Mouse (Mus musculus) MEL (cell line): ENCODE results near the gene Igsf21. TPM values are rescaled to one million over a fixed set of nuclear protein-coding genes. Genes with fewer than 3 reads are reported as not detected.

Experiments
- DNase-seq: peaks from one replicate; pipeline ENCODE4 v3.0.0; 2011; ENCODE audit warnings: low read depth, low spot score
- H3K27ac ChIP-seq: 2 replicates; pipeline ENCODE4 v1.5.1; 2012; ENCODE audit warnings: low read depth, mild to moderate bottlenecking, control low read depth, low read length, moderate library complexity; ENCODE audit not compliant: control insufficient read depth
- H3K27me3 ChIP-seq, 2 experiments: fragments of 150-350 bp in 1 of 2; sonication (generic) in 1 of 2; 2 replicates each; pipeline ENCODE4 v1.6.1; 2012; ENCODE audit warnings: low read length in 2 of 2, mild to moderate bottlenecking in 2 of 2, improper control_type of control experiment in 1 of 2, moderate library complexity in 1 of 2; ENCODE audit not compliant: insufficient read depth in 2 of 2, control insufficient read depth in 1 of 2
- H3K36me3 ChIP-seq, 2 experiments: 2 replicates each; pipeline ENCODE4 v1.6.1; 2012 to 2014; ENCODE audit warnings: low read length in 2 of 2, improper control_type of control experiment in 1 of 2, inconsistent platforms in 1 of 2, mild to moderate bottlenecking in 1 of 2; ENCODE audit not compliant: insufficient read depth in 2 of 2, control insufficient read depth in 1 of 2
- H3K4me1 ChIP-seq, 2 experiments: fragments of 150-350 bp in 1 of 2; sonication (generic) in 1 of 2; 2 replicates each; pipeline ENCODE4 v1.6.1; 2012; ENCODE audit warnings: low read length in 2 of 2, improper control_type of control experiment in 1 of 2, mild to moderate bottlenecking in 1 of 2; ENCODE audit not compliant: insufficient read depth in 2 of 2, control insufficient read depth in 1 of 2
- H3K4me3 ChIP-seq, 2 experiments: fragments of 150-350 bp in 1 of 2; sonication (generic) in 1 of 2; 2 replicates each; pipeline ENCODE4 v1.5.1; 2012; ENCODE audit warnings: low read depth in 2 of 2, low read length in 2 of 2, mild to moderate bottlenecking in 2 of 2, moderate library complexity in 2 of 2, control low read depth in 1 of 2, improper control_type of control experiment in 1 of 2; ENCODE audit not compliant: control insufficient read depth in 1 of 2, insufficient read depth in 1 of 2
- H3K79me2 ChIP-seq: 2 replicates; pipeline ENCODE4 v1.6.1; 2012; ENCODE audit warnings: mild to moderate bottlenecking, low read length, moderate library complexity; ENCODE audit not compliant: control insufficient read depth, poor library complexity, insufficient read depth
- H3K9ac ChIP-seq: 2 replicates; pipeline ENCODE4 v1.6.1; 2012; ENCODE audit warnings: low read depth, mild to moderate bottlenecking, control low read depth, low read length, moderate library complexity; ENCODE audit not compliant: control insufficient read depth, poor library complexity, severe bottlenecking
- H3K9me3 ChIP-seq: fragments of 150-350 bp; sonication (generic); replicated peaks from 2 replicates; pipeline ENCODE4 v1.6.1; 2012; ENCODE audit warnings: mild to moderate bottlenecking, low read length, improper control_type of control experiment, moderate library complexity; ENCODE audit not compliant: insufficient read depth
- BHLHE40 ChIP-seq: IDR thresholded peaks from 2 replicates; pipeline ENCODE4 v1.6.1; 2012; ENCODE audit warnings: low read depth, mild to moderate bottlenecking, inconsistent platforms, low read length, improper control_type of control experiment, borderline replicate concordance
- CHD1 ChIP-seq: IDR thresholded peaks from 2 replicates; pipeline ENCODE4 v1.6.1; 2012; ENCODE audit warnings: low read depth, mild to moderate bottlenecking, inconsistent platforms, low read length, improper control_type of control experiment
- CHD2 ChIP-seq: IDR thresholded peaks from 2 replicates; pipeline ENCODE4 v1.6.1; 2011; ENCODE audit warnings: low read length, improper control_type of control experiment
- CTCF ChIP-seq, 3 experiments: IDR thresholded peaks in 2 of 3; conservative IDR thresholded peaks in 1 of 3; 2 replicates each; pipeline ENCODE4 v1.5.1; 2011 to 2012; ENCODE audit warnings: low read length in 3 of 3, low read depth in 2 of 3, mild to moderate bottlenecking in 2 of 3, improper control_type of control experiment in 1 of 3, inconsistent platforms in 1 of 3, mixed read lengths in 1 of 3, moderate library complexity in 1 of 3; ENCODE audit not compliant: control insufficient read depth in 1 of 3, insufficient read depth in 1 of 3, poor library complexity in 1 of 3, severe bottlenecking in 1 of 3
- ELF1 ChIP-seq: IDR thresholded peaks from 2 replicates; pipeline ENCODE4 v1.6.1; 2014; ENCODE audit warnings: low read depth, mild to moderate bottlenecking, inconsistent platforms, low read length, improper control_type of control experiment, moderate library complexity
- EP300 ChIP-seq, 2 experiments: IDR thresholded peaks; 2 replicates each; pipeline ENCODE4 v1.6.1; 2011; ENCODE audit warnings: improper control_type of control experiment in 2 of 2, low read length in 2 of 2, low read depth in 1 of 2, mild to moderate bottlenecking in 1 of 2
- ETS1 ChIP-seq: IDR thresholded peaks from 2 replicates; pipeline ENCODE4 v1.6.1; 2012; ENCODE audit warnings: low read depth, mild to moderate bottlenecking, inconsistent platforms, low read length, improper control_type of control experiment, moderate library complexity
- JUND ChIP-seq: IDR thresholded peaks from 2 replicates; pipeline ENCODE4 v1.6.1; 2011; ENCODE audit warnings: low read depth, mild to moderate bottlenecking, improper control_type of control experiment, low read length
- KAT2A ChIP-seq: conservative IDR thresholded peaks from 2 replicates; pipeline ENCODE4 v1.6.1; 2012; ENCODE audit warnings: low read depth, low read length, improper control_type of control experiment, inconsistent platforms
- MAX ChIP-seq: IDR thresholded peaks from 2 replicates; pipeline ENCODE4 v1.6.1; 2011; ENCODE audit warnings: low read length, improper control_type of control experiment
- MAZ ChIP-seq: IDR thresholded peaks from 2 replicates; pipeline ENCODE4 v1.6.1; 2012; ENCODE audit warnings: low read depth, mild to moderate bottlenecking, inconsistent platforms, low read length, improper control_type of control experiment
- MEF2A ChIP-seq: IDR thresholded peaks from 2 replicates; pipeline ENCODE4 v1.6.1; 2014; ENCODE audit warnings: low read depth, mild to moderate bottlenecking, inconsistent platforms, low read length, improper control_type of control experiment; ENCODE audit not compliant: poor library complexity, insufficient replicate concordance, severe bottlenecking; ENCODE audit errors: extremely low read depth
- MYB ChIP-seq: IDR thresholded peaks from 2 replicates; pipeline ENCODE4 v1.6.1; 2011; ENCODE audit warnings: mild to moderate bottlenecking, low read depth, low read length, improper control_type of control experiment
- MYC ChIP-seq: IDR thresholded peaks from 2 replicates; pipeline ENCODE4 v1.6.1; 2011; ENCODE audit warnings: low read depth, mild to moderate bottlenecking, low read length, improper control_type of control experiment, moderate library complexity
- NELFE ChIP-seq: IDR thresholded peaks from 2 replicates; pipeline ENCODE4 v1.6.1; 2011; ENCODE audit warnings: low read depth, low read length, improper control_type of control experiment
- NRF1 ChIP-seq: IDR thresholded peaks from 2 replicates; pipeline ENCODE4 v1.6.1; 2014; ENCODE audit warnings: low read depth, mild to moderate bottlenecking, inconsistent platforms, low read length, improper control_type of control experiment, moderate library complexity; ENCODE audit not compliant: poor library complexity, insufficient read depth, severe bottlenecking
- POLR2A ChIP-seq, 2 experiments: IDR thresholded peaks; 2 replicates each; pipeline ENCODE4 v1.6.1; 2011 to 2012; ENCODE audit warnings: low read length in 2 of 2, mild to moderate bottlenecking in 2 of 2, control low read depth in 1 of 2, improper control_type of control experiment in 1 of 2, low read depth in 1 of 2, moderate library complexity in 1 of 2; ENCODE audit not compliant: control insufficient read depth in 1 of 2, insufficient read depth in 1 of 2, poor library complexity in 1 of 2
- RAD21 ChIP-seq: IDR thresholded peaks from 2 replicates; pipeline ENCODE4 v1.6.1; 2011; ENCODE audit warnings: mild to moderate bottlenecking, low read depth, low read length, improper control_type of control experiment
- RCOR1 ChIP-seq: IDR thresholded peaks from 2 replicates; pipeline ENCODE4 v1.6.1; 2012; ENCODE audit warnings: low read depth, mild to moderate bottlenecking, inconsistent platforms, low read length, improper control_type of control experiment
- SIN3A ChIP-seq: IDR thresholded peaks from 2 replicates; pipeline ENCODE4 v1.6.1; 2012; ENCODE audit warnings: low read length, improper control_type of control experiment, inconsistent platforms
- SMC3 ChIP-seq: IDR thresholded peaks from 2 replicates; pipeline ENCODE4 v1.6.1; 2011; ENCODE audit warnings: low read depth, low read length, improper control_type of control experiment
- TBP ChIP-seq: IDR thresholded peaks from 2 replicates; pipeline ENCODE4 v1.8.0; 2011; ENCODE audit warnings: low read depth, low read length, improper control_type of control experiment
- UBTF ChIP-seq: IDR thresholded peaks from 2 replicates; pipeline ENCODE4 v1.6.1; 2012; ENCODE audit warnings: low read depth, mild to moderate bottlenecking, inconsistent platforms, low read length, improper control_type of control experiment, moderate library complexity, borderline replicate concordance; ENCODE audit not compliant: insufficient read depth
- USF2 ChIP-seq, 2 experiments: IDR thresholded peaks; 2 replicates each; pipeline ENCODE4 v1.6.1; 2011 to 2012; ENCODE audit warnings: improper control_type of control experiment in 2 of 2, low read length in 2 of 2, borderline replicate concordance in 1 of 2, inconsistent platforms in 1 of 2, low read depth in 1 of 2, mild to moderate bottlenecking in 1 of 2; ENCODE audit not compliant: insufficient read depth in 1 of 2
- ZC3H11A ChIP-seq: IDR thresholded peaks from 2 replicates; pipeline ENCODE4 v1.6.1; 2012; ENCODE audit warnings: low read depth, mild to moderate bottlenecking, inconsistent platforms, low read length, improper control_type of control experiment
- ZKSCAN1 ChIP-seq: IDR thresholded peaks from 2 replicates; pipeline ENCODE4 v1.6.1; 2012; ENCODE audit warnings: low read depth, mild to moderate bottlenecking, inconsistent platforms, low read length, improper control_type of control experiment, moderate library complexity
- ZMIZ1 ChIP-seq: IDR thresholded peaks from 2 replicates; pipeline ENCODE4 v1.6.1; 2012; ENCODE audit warnings: low read depth, mild to moderate bottlenecking, inconsistent platforms, low read length, improper control_type of control experiment, moderate library complexity
- polyA plus RNA-seq, 2 experiments: library from polyadenylated mRNA; stranded (reverse) in 1 of 2; unstranded in 1 of 2; fragments of >175 nt in 1 of 2; fragments of >200 nt in 1 of 2; gene quantifications; 2 replicates each; pipeline versions ENCODE4 v1.2.1 to v1.2.4; 2012; ENCODE audit warnings: low replicate concordance in 2 of 2, low read depth in 1 of 2; ENCODE audit not compliant: insufficient read length in 2 of 2, insufficient read depth in 1 of 2, missing spikeins in 1 of 2
- total RNA-seq: library from RNA; depleted of rRNA; stranded (reverse); fragments of 300-350 nt; gene quantifications from 2 replicates; pipeline ENCODE4 v1.2.3, GENCODE M21; 2012

Igsf21 gene
- total and polyA plus RNA-seq, 3 experiments = not detected

- Histone ChIP-seq H3K79me2 (no peaks in the 10 kb centered on the region), H3K27me3 (no peaks in the 10 kb centered on the region), H3K36me3 (no peaks in the 10 kb centered on the region)
- TF ChIP-seq JUND (no peak), CTCF (IDR thresholded peaks at IDR 0.05 in 2 of 3, conservative IDR thresholded peaks at IDR 0.05 in 1 of 3; ENCODE audit: control insufficient read depth in 1 of 3, insufficient read depth in 1 of 3, low read depth in 2 of 3, low read length in 3 of 3, poor library complexity in 1 of 3, severe bottlenecking in 1 of 3) (no peak), MAX (no peak), MAZ (no peak), USF2 (IDR thresholded peaks at IDR 0.05; ENCODE audit: borderline replicate concordance in 1 of 2, insufficient read depth in 1 of 2, low read depth in 1 of 2, low read length in 2 of 2) (no peak), ETS1 (no peak), CHD2 (no peak), ELF1 (no peak), MYB (no peak), MEF2A (no peak), RCOR1 (no peak), SMC3 (no peak), SIN3A (no peak), NRF1 (no peak), TBP (no peak), CHD1 (no peak), RAD21 (no peak), EP300 (IDR thresholded peaks at IDR 0.05; ENCODE audit: low read depth in 1 of 2, low read length in 2 of 2) (no peak), KAT2A (no peak), ZKSCAN1 (no peak)
- TF ChIP-seq, all 39 proteins: peak for 0
- no peak for DNase-seq
- H3K9me3 ChIP-seq = no peaks in the 10 kb centered on the region; the same call in 1 of the 2 replicates
- H3K27ac ChIP-seq = no peak overlapping the region
- no peak overlapping the region for H3K4me3 ChIP-seq
- H3K9ac ChIP-seq = no peak overlapping the region
- H3K4me1 ChIP-seq = no peaks in the 10 kb centered on the region
These were observed 198.7 kb downstream of the Igsf21 start for GRCm38 (mm10) chr4:140047807-140048362.

GRCm38 (mm10) chr4:140043953-140044352 is 202.6 kb downstream of the Igsf21 start:
- H3K79me2 ChIP-seq = no peaks in the 10 kb centered on the region
- no peaks in the 10 kb centered on the region for H3K27me3 ChIP-seq
- no peak overlapping the region for H3K27ac ChIP-seq
- TF ChIP-seq SIN3A (no peak), CHD2 (no peak), SMC3 (no peak), BHLHE40 (no peak), RAD21 (no peak), ZMIZ1 (no peak), ZC3H11A (no peak), MEF2A (no peak), MYC (no peak), POLR2A (IDR thresholded peaks at IDR 0.05; ENCODE audit: control insufficient read depth in 1 of 2, insufficient read depth in 1 of 2, low read depth in 1 of 2, low read length in 2 of 2, poor library complexity in 1 of 2) (no peak), MYB (no peak), NELFE (no peak), TBP (no peak), CHD1 (no peak), UBTF (no peak)
- TF ChIP-seq, all 39 proteins: peak for 0
- DNase-seq = no peak
- no peak overlapping the region for H3K4me3 ChIP-seq
- no peak overlapping the region for H3K9ac ChIP-seq
- H3K36me3 ChIP-seq = no peaks in the 10 kb centered on the region
- H3K4me1 ChIP-seq = no peaks in the 10 kb centered on the region
- no peaks in the 10 kb centered on the region for H3K9me3 ChIP-seq
